Mouse (Mus musculus) gastrocnemius, adult 2 months (tissue): ENCODE data around the gene Stab1. TPM values are rescaled to one million over a fixed set of nuclear protein-coding genes. Genes with fewer than 3 reads are reported as not detected.

Experiments
- DNase-seq: peaks from one replicate; pipeline ENCODE4 v3.0.0; 2022
- H3K27ac ChIP-seq: fragments of 200-600 bp; 2 replicates; pipeline ENCODE4 v1.8.1; 2022; ENCODE audit warnings: mild to moderate bottlenecking
- H3K4me3 ChIP-seq: fragments of 200-600 bp; 2 replicates; pipeline ENCODE4 v1.8.1; 2022; ENCODE audit warnings: mild to moderate bottlenecking, moderate library complexity
- CTCF ChIP-seq: fragments of 200-600 bp; IDR thresholded peaks from 2 replicates; pipeline ENCODE4 v1.8.1; 2022; ENCODE audit warnings: antibody characterized with exemption, mild to moderate bottlenecking, moderate library complexity
- intact Hi-C: fragments of 180-260 bp; cut with DNase I; formaldehyde crosslinking; loops from one replicate; pipeline ENCODE4 v1.15.1; 2025
- total RNA-seq, 2 experiments: library from RNA; stranded (reverse); gene quantifications; 2 replicates each; pipeline ENCODE4 v1.2.3; 2021

The Stab1 gene
- total RNA-seq, 2 experiments from 2014 or later = 14.0 to 16.5 TPM

DNA sequence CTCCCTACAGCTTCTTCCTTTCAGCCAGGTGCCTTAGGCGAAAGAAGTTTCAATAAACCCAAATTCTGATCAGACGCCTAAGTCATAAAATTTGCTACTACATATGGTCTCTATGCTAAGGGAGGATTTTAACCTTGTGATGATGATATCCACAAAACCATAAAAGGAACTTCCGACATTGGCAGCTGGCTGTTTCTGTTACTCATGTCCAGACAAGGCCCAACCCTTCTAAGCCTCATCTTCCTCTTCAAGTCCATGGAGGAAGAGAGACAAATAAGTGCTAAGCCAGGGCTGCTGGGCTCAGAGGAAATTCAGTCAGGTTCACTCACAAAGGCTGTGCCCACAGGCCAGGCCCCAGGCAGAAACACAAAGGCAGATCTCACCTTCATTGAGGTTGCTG lies 20.9 kb upstream of the Stab1 start:
- Histone ChIP-seq H3K4me3 (no peak overlapping the region), H3K27ac (peak overlapping the region; percentile 65)
- DNase-seq = no peak
- TF ChIP-seq CTCF = no peak
- intact Hi-C loops = no loop called here

DNA sequence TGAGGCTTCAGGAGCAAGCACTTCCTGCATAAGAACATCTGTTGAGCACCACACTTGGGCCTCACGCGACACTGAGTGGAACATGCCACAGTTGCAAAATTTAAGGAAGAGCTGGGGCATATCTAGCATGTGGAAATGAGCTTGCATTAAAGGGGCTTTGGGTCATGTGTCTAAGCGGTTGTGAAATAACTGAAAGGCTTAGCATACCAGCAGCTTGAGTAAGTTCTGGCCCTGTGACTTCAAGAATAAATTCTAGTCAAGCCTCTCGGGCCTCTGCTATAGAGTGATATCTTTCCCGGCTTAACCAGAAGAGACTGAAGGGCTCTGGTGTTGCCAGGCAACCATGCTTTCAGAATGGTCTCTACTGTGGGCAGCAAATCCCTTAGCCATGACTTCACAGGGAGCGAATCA lies 20.3 kb upstream of the Stab1 start:
- peak overlapping the region; percentile 65 for H3K27ac ChIP-seq
- intact Hi-C loops = no loop called here

DNA sequence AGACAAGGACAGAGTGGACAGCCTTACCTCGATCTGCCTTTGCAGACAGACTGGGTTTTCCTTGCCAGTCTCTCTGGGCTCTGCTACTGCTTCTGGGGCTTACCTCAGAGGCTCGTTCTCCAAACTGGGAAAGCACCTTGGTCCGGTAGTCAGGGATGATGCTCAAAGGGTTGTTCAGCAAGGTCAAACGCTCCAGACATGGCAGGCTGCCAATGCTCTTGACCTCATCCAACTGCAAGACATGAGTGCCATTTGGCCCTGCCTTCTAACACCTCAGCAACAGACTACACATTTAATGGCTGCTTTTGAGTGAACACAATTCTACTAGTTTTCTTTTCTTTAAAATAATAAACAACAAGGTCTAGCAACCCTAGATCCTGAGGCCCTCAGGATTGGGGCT lies 18.2 kb upstream of the Stab1 start:
- intact Hi-C loops = no loop called here
- DNase-seq = peak; percentile 55
- no peak overlapping the region for H3K27ac ChIP-seq
- H3K4me3 ChIP-seq = no peak overlapping the region
- no peak for TF ChIP-seq CTCF

More for the DNA sequence above, 20.3 kb upstream of the Stab1 start:
- TF ChIP-seq CTCF = no peak
- H3K4me3 ChIP-seq = no peak overlapping the region
- no peak for DNase-seq

DNA sequence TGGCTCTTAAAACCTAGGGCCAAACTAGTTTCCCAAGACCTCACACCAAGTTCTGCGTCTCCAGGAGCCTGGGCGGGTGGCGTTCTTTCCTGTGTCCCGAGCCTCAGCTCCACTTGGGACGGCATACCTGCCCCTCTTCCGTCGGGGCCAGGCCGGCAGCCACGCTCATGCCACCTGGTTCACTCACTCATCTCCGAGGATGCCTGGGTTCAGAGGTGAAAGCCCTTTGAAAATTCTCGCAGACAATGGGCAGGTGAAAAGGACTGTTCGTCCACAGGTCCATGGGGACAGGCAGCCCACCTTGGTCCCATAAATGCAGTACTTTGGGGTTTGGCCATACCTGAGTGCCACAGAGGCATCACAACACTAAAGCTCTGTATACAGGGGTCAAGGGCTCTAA lies 15.8 kb upstream of the Stab1 start:
- no peak for DNase-seq
- H3K4me3 ChIP-seq = no peak overlapping the region
- intact Hi-C loops = no loop called here
- peak overlapping the region; percentile 35 for H3K27ac ChIP-seq
- TF ChIP-seq CTCF = no peak

DNA sequence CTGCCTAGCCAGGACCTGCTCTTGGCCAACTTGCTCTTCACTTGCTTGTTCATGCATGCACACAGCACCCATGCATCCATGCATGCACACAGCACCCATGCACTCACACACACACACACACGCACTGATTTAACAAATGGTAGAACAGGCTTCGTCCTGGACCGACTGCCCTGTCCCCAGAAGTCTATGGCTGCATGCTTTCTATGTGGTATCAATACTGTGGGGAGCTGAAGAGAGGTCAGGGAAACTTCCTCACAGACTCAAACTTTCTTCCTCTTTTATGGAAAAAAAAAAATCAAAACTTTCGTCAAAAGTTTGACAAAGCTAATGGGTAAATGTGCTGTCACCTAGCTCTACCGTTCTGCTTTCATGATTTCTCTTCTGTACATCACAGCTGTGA lies 15.1 kb upstream of the Stab1 start:
- Histone ChIP-seq H3K4me3 (no peak overlapping the region), H3K27ac (peak overlapping the region; percentile 51)
- intact Hi-C loops = no loop called here
- TF ChIP-seq CTCF = no peak
- DNase-seq = no peak

DNA sequence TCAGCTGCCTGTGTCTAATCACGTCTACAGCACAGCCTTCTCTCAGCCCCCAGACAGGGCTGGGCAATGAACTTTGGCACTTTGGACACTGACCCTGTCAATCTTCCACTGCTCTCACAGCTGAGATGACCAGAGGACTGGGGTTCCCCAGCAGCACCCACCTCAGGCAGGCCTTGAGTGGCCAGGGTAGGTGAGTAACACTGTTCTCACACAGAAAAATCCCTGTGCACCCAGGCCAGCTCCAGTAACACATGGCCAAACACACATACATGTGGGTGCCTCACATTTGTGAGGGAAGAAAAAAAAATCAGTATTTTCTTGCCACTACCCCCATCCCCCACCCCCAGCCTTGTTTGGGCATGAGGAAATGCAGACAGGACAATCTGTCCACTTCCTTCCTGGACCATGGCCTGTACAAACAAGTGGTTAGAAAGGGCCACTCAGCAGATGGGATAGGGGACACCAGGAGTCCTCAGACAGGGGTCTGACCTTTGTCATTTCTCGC lies 14.4 kb upstream of the Stab1 start:
- Histone ChIP-seq H3K27ac (peak overlapping the region; percentile 58), H3K4me3 (no peak overlapping the region)
- no peak for TF ChIP-seq CTCF

DNA sequence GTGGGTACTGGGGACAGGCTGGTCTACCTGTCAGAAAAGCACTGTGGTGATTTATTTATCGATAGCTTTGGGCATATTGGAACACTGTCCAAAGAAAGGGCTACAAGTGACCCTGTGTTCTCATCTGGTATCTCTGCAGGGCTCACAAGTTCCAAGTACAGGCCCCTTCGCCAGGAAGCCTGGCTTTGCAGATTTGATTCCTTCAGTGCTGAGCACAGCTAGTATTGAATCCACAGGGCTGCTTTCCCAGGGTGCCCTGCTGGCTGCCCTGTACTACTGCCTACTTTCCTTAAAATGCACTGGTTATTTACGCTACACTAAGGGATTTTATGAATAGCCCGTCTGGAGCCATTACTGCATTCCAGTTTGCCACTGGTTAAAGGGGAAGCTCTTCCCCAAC lies 13.1 kb upstream of the Stab1 start:
- intact Hi-C loops = no loop called here
- TF ChIP-seq CTCF = no peak
- H3K27ac ChIP-seq = peak overlapping the region; percentile 58
- no peak overlapping the region for H3K4me3 ChIP-seq
- peak; percentile 52 for DNase-seq

More for the DNA sequence above, 14.4 kb upstream of the Stab1 start:
- intact Hi-C loops = no loop called here
- DNase-seq = no peak

DNA sequence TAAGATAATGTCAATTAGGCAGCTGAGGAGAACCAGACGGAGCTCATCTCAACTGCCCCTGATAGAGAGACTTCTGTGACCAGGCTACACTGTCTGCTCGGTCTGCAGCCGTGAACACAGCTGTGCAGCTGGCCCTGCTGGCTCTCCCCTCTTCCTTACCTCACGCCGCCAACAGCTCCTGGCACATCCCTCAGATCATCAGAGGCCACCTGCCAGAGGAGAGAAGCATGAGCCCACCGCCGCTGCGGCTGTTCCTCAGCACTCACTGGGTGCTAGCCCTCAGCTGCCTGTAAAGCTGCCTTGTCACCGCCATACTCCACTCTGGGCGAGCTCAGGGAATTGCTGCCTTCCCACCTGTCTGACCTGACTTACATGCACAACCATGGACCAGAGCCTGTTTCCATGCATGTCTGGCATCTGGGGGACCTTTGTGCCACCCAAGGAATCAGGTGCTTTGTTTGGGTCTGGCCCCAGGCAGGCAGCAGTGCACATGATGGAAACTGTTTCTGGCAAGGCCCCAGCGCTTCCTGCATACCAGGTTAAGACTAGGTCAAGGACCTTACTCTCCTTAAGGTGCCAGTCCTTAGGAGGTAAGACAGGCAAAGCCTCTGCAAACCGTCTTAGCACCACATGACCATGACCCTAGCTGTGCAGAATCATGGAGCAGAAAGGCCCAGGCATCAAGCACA lies 11.4 kb upstream of the Stab1 start:
- Histone ChIP-seq H3K27ac (peak overlapping the region; percentile 58), H3K4me3 (no peak overlapping the region)
- peak; percentile 80 for DNase-seq
- no peak for TF ChIP-seq CTCF
- intact Hi-C loops = loop anchor here (5.0 kb wide), 1 partner anchor 48 kb away; the partner anchor contains the start of gene Nt5dc2

DNA sequence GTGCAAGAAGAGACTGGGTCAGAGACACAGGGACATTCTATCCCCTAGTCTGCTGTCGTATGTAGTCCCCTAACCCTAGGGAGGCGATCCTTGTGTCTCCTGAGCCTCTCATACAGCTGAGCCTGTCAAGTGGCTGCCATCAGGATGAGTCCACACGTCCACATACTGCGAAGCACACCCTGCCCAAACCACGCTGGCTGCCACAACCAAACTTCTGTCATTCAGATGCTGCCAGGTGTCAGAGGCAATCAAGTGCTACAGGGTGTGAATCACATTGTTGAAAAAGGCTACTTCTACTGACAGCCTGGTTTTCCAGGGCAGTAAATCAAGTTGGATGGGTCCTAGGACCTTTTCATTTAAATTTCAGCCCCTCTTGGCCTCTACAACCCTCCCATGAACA lies 9.3 kb upstream of the Stab1 start:
- no peak overlapping the region for H3K4me3 ChIP-seq
- intact Hi-C loops = loop anchor here (5.0 kb wide), 1 partner anchor 45 kb away; the partner anchor contains the start of gene Nt5dc2
- no peak overlapping the region for H3K27ac ChIP-seq
- TF ChIP-seq CTCF = no peak
- no peak for DNase-seq

DNA sequence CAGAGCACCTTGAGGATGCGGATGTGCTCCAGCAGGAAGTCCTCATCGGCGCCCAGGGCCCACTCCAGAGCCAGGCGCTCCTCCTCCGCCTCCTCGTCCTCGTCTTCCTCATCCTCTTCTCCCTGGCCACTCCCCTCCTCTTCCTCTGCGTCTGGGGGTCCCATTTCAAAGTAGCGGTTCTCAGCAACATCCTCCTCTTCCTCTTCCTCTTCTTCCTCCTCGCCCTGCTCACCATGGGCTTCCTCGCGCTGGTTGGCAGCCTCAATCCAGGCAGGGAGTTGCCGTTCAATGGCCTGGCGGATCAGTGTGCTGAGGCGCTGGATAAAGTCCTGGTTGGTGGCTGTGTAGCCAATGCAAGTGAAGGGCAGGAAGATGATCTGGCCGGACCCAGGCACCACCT lies 8.8 kb upstream of the Stab1 start:
- no peak for TF ChIP-seq CTCF
- DNase-seq = no peak
- Histone ChIP-seq H3K27ac (no peak overlapping the region), H3K4me3 (no peak overlapping the region)
- intact Hi-C loops = loop anchor here (5.0 kb wide), 1 partner anchor 45 kb away; the partner anchor contains the start of gene Nt5dc2

DNA sequence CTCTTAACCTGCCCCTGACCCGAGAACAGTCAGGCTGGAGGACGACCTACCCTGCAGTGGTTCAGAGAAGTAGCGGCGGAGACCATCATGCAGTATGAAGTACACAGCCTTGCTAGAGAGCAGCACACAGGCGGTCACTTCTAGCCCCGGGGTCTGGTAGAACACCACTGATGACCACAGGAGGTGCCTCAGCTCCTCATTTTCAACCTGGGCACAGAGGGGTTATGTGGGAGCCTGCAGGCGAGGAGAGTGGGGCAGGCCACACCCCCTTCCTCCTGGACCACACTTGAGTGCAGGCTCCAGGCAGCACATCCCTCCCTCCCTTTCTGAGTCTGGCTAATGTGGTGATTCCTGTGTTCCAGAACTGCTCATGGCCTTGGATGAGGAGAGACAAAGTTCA lies 5.1 kb upstream of the Stab1 start:
- intact Hi-C loops = no loop called here
- H3K4me3 ChIP-seq = no peak overlapping the region
- 0 out of 2 replicates have a peak overlapping the region, but pooled peaks have one; percentile 16 for H3K27ac ChIP-seq
- no peak for DNase-seq
- no peak for TF ChIP-seq CTCF

DNA sequence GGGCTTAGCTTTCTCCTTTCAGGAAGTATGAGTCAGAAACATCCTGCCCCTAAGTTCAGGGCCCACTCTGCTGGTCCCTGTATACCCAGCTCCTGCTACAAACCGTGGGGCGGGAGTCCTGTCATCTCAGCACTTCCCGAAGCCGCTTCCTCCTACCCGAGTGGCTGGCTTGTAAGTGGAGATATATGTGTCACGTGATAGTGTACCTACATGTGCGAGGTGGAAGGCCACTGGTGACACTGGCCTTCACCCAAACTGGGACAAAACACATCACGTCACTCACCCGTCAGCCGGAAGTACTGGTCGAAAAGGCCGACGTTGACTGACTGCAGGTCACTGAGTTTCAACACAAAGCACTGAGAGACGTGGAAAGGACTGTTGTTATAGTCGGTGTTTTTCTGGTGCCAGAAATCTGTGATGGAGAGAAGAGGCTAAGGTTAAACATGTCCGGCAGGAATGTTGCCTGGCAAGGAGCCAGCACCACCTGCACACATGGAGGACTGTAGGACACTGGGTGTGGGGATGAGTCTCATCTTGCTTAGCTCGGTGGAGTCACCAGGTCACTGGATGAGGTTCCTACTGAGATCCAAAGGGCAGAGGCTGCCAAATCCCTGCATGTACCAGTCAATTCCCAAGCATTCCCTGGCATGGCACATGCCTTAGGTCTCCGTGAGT lies 4.5 kb upstream of the Stab1 start:
- Histone ChIP-seq H3K4me3 (no peak overlapping the region), H3K27ac (peak overlapping the region; percentile 59)
- DNase-seq = no peak
- no peak for TF ChIP-seq CTCF
- intact Hi-C loops = no loop called here

DNA sequence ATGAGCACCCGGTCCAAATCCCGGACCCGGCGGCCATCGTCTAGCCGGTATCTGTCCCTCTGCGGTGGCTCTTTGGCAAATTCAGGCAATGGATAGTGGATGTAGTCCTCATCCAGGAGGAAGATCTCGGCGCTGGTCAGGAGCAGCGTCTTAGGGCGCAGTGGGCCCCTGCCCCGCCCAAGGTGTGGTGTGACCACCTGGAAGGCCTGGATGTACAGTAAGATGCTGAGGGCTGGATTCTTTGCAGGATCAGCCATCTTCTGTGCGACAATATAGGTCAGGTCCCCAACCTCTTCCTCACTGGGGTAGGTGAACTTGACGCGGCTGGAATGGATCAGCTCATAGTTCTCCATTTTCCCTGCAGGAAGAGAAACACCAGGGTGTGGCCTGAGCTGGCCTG lies 3.4 kb upstream of the Stab1 start:
- no peak for TF ChIP-seq CTCF
- Histone ChIP-seq H3K27ac (peak overlapping the region; percentile 20; the same call in 1 of the 2 replicates), H3K4me3 (no peak overlapping the region)
- intact Hi-C loops = no loop called here
- no peak for DNase-seq
